Mouse (Mus musculus): ENCODE data around the gene Ccdc169. TPM values are rescaled to one million over a fixed set of nuclear protein-coding genes. Genes with fewer than 3 reads are reported as not detected.

Ccdc169 gene
- total and polyA plus RNA-seq, 3 experiments = 0.19 TPM; not detected in 2

GRCm38 (mm10) chr3:55115989-55116388, 21.1 kb upstream of the Ccdc169 start:
- H3K27ac ChIP-seq (ENCODE audit: control insufficient read depth, low read depth, low read length) = no peak overlapping the region
- no peak overlapping the region for H3K9ac ChIP-seq (ENCODE audit: control insufficient read depth, low read depth, low read length, poor library complexity, severe bottlenecking)
- DNase-seq (ENCODE audit: low read depth, low spot score) = no peak
- no peaks in the 10 kb centered on the region for H3K27me3 ChIP-seq (ENCODE audit: control insufficient read depth in 1 of 2, insufficient read depth in 2 of 2, low read length in 2 of 2)
- no peak overlapping the region for H3K4me3 ChIP-seq (ENCODE audit: control insufficient read depth in 1 of 2, insufficient read depth in 1 of 2, low read depth in 2 of 2, low read length in 2 of 2)
- peaks cover 2 to 6% of the 10 kb centered on the region in 2 experiments; a peak in 2 of 4 replicates for H3K4me1 ChIP-seq (ENCODE audit: control insufficient read depth in 1 of 2, insufficient read depth in 2 of 2, low read length in 2 of 2)
- H3K79me2 ChIP-seq (ENCODE audit: control insufficient read depth, insufficient read depth, low read length, poor library complexity) = peaks cover 20% of the 10 kb centered on the region
- H3K36me3 ChIP-seq (ENCODE audit: control insufficient read depth in 1 of 2, insufficient read depth in 2 of 2, low read length in 2 of 2) = peaks cover 6 to 8% of the 10 kb centered on the region in 2 experiments; a peak in 3 of 4 replicates
- no peak for TF ChIP-seq MAX (IDR thresholded peaks at IDR 0.05; ENCODE audit: low read length)
- TF ChIP-seq BHLHE40 (IDR thresholded peaks at IDR 0.05; ENCODE audit: borderline replicate concordance, low read depth, low read length) = no peak
- TF ChIP-seq TCF12 (IDR thresholded peaks at IDR 0.05; ENCODE audit: low read depth, low read length) = no peak
- no peak for TF ChIP-seq USF2 (IDR thresholded peaks at IDR 0.05; ENCODE audit: borderline replicate concordance in 1 of 2, insufficient read depth in 1 of 2, low read depth in 1 of 2, low read length in 2 of 2)
- TF ChIP-seq RAD21 (IDR thresholded peaks at IDR 0.05; ENCODE audit: low read depth, low read length) = no peak
- no peak for TF ChIP-seq POLR2AphosphoS2 (IDR thresholded peaks at IDR 0.05; ENCODE audit: low read length)
- no peak for TF ChIP-seq MYC (IDR thresholded peaks at IDR 0.05; ENCODE audit: low read depth, low read length)
- TF ChIP-seq GABPA (IDR thresholded peaks at IDR 0.05; ENCODE audit: low read depth, low read length) = no peak
- no peak for TF ChIP-seq ZKSCAN1 (IDR thresholded peaks at IDR 0.05; ENCODE audit: low read depth, low read length)
- TF ChIP-seq TAL1 (IDR thresholded peaks at IDR 0.05; ENCODE audit: low read length) = no peak
- TF ChIP-seq POLR2AphosphoS5 (IDR thresholded peaks at IDR 0.05; ENCODE audit: borderline replicate concordance, low read depth, low read length) = no peak
- TF ChIP-seq ZC3H11A (IDR thresholded peaks at IDR 0.05; ENCODE audit: low read depth, low read length) = no peak
- no peak for TF ChIP-seq KAT2A (conservative IDR thresholded peaks at IDR 0.05; ENCODE audit: low read depth, low read length)
- no peaks in the 10 kb centered on the region for H3K9me3 ChIP-seq (replicated peaks; ENCODE audit: insufficient read depth, low read length)

GRCm38 (mm10) chr3:55119275-55119898, 17.8 kb upstream of the Ccdc169 start:
- H3K27me3 ChIP-seq (ENCODE audit: control insufficient read depth in 1 of 2, insufficient read depth in 2 of 2, low read length in 2 of 2) = no peaks in the 10 kb centered on the region
- no peak for TF ChIP-seq GATA1 (IDR thresholded peaks at IDR 0.05; ENCODE audit: low read depth, low read length)
- TF ChIP-seq USF2 (IDR thresholded peaks at IDR 0.05; ENCODE audit: borderline replicate concordance in 1 of 2, insufficient read depth in 1 of 2, low read depth in 1 of 2, low read length in 2 of 2) = no peak
- no peak for TF ChIP-seq EP300 (IDR thresholded peaks at IDR 0.05; ENCODE audit: low read depth in 1 of 2, low read length in 2 of 2)
- TF ChIP-seq MXI1 (IDR thresholded peaks at IDR 0.05; ENCODE audit: low read depth, low read length) = no peak
- no peak for TF ChIP-seq POLR2AphosphoS5 (IDR thresholded peaks at IDR 0.05; ENCODE audit: borderline replicate concordance, low read depth, low read length)
- no peak for TF ChIP-seq NRF1 (IDR thresholded peaks at IDR 0.05; ENCODE audit: insufficient read depth, low read depth, low read length, poor library complexity, severe bottlenecking)
- no peak for TF ChIP-seq BHLHE40 (IDR thresholded peaks at IDR 0.05; ENCODE audit: borderline replicate concordance, low read depth, low read length)
- no peak for TF ChIP-seq TBP (IDR thresholded peaks at IDR 0.05; ENCODE audit: low read depth, low read length)
- no peak for TF ChIP-seq SMC3 (IDR thresholded peaks at IDR 0.05; ENCODE audit: low read depth, low read length)
- no peak for TF ChIP-seq MAX (IDR thresholded peaks at IDR 0.05; ENCODE audit: low read length)
- no peak for TF ChIP-seq GABPA (IDR thresholded peaks at IDR 0.05; ENCODE audit: low read depth, low read length)
- TF ChIP-seq TAL1 (IDR thresholded peaks at IDR 0.05; ENCODE audit: low read length) = no peak
- no peak for TF ChIP-seq MYC (IDR thresholded peaks at IDR 0.05; ENCODE audit: low read depth, low read length)
- no peak for TF ChIP-seq KAT2A (conservative IDR thresholded peaks at IDR 0.05; ENCODE audit: low read depth, low read length)
- no peak for TF ChIP-seq CHD2 (IDR thresholded peaks at IDR 0.05; ENCODE audit: low read length)
- TF ChIP-seq ZKSCAN1 (IDR thresholded peaks at IDR 0.05; ENCODE audit: low read depth, low read length) = no peak
- no peak for TF ChIP-seq E2F4 (IDR thresholded peaks at IDR 0.05; ENCODE audit: borderline replicate concordance, low read depth, low read length)
- TF ChIP-seq JUND (IDR thresholded peaks at IDR 0.05; ENCODE audit: low read depth, low read length) = no peak
- no peak for TF ChIP-seq TCF12 (IDR thresholded peaks at IDR 0.05; ENCODE audit: low read depth, low read length)
- no peak overlapping the region for H3K9ac ChIP-seq (ENCODE audit: control insufficient read depth, low read depth, low read length, poor library complexity, severe bottlenecking)
- peaks cover 0 to 12% of the 10 kb centered on the region in 2 experiments for H3K36me3 ChIP-seq (ENCODE audit: control insufficient read depth in 1 of 2, insufficient read depth in 2 of 2, low read length in 2 of 2)
- no peak overlapping the region for H3K4me3 ChIP-seq (ENCODE audit: control insufficient read depth in 1 of 2, insufficient read depth in 1 of 2, low read depth in 2 of 2, low read length in 2 of 2)
- H3K27ac ChIP-seq (ENCODE audit: control insufficient read depth, low read depth, low read length) = no peak overlapping the region
- DNase-seq (ENCODE audit: low read depth, low spot score) = peak; percentile 14
- H3K79me2 ChIP-seq (ENCODE audit: control insufficient read depth, insufficient read depth, low read length, poor library complexity) = peaks cover 4% of the 10 kb centered on the region; the same call in 1 of the 2 replicates
- H3K9me3 ChIP-seq (replicated peaks; ENCODE audit: insufficient read depth, low read length) = no peaks in the 10 kb centered on the region
- peaks cover 0 to 6% of the 10 kb centered on the region in 2 experiments; a peak in 1 of 4 replicates for H3K4me1 ChIP-seq (ENCODE audit: control insufficient read depth in 1 of 2, insufficient read depth in 2 of 2, low read length in 2 of 2)

All from MEL (cell line).